In the genomic region with DNA sequence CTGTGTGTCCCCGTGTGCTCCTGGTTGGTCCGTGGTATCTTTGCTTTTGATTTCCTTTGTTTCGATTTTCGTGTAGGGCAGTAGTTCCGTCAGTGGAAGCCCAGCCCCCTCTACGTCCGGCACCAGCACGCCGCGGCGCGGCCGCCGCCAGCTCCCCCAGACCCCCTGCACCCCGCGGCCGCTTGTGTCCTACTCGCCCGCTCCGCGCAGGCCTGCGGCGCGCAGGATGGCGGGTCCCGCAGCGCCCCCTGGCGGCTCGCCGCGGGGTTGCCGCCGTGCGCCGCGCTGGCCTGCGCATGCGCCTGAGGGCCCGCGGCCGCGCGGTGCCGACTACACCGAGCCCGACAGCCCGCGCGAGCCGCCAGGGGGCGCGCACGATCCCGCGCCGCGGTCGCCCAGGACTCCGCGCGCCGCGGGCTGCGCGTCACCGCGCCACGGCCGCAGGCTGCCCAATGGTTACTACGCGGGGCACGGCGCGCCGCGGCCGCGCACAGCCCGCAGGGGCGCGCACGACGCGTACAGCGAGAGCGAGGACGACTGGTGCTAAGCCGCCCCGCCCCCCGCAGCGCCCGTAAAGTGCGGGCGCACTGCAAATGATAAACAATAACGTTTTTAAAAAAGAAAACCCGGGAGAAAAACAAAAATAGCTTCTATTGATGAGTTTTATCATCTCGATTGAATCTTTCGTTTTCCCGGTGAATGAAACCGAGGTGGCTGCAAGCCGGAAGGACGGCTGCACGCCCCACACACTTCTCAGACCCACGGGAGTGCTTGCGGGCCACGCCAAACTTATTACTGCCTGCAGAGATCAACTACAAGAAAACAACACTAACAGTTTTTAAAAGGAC, we compare ENCODE assay signal across 8 mouse cellular contexts. TPM values are rescaled to one million over a fixed set of nuclear protein-coding genes. Genes with fewer than 3 reads are reported as not detected.
DNase-seq lines count a peak whose midpoint lies in the region; ATAC-seq and TF ChIP-seq lines count a peak whose summit lies in the region.

No protein-coding gene starts in this region.

- no peak for TF ChIP-seq EP300 in heart, adult 2 months (IDR thresholded peaks at IDR 0.05; ENCODE audit: insufficient read depth, low read depth, low read length)

- H3K4me3 ChIP-seq in embryonic facial prominence, embryonic 13.5 days, result peak overlapping the region; percentile 54
- peak overlapping the region; percentile 85 for H3K4me3 ChIP-seq in heart, adult 2 months
- H3K4me3 ChIP-seq in limb, embryonic 12.5 days (replicated peaks), result peak overlapping the region; percentile 57
- peak overlapping the region; percentile 47 for H3K4me3 ChIP-seq in midbrain, embryonic 14.5 days (replicated peaks; ENCODE audit: low read depth, low read length)

- H3K4me2 ChIP-seq in embryonic facial prominence, embryonic 13.5 days, result peak overlapping the region; percentile 88
- H3K4me2 ChIP-seq in limb, embryonic 12.5 days, result peak overlapping the region; percentile 72
- H3K4me2 ChIP-seq in midbrain, embryonic 14.5 days (ENCODE audit: low read length), result peak overlapping the region; percentile 85

- intact Hi-C loops in heart, adult 2 months (cut with DNase I), result loop anchor here (1.0 to 2.0 kb wide), 4 partner anchors 21 to 171 kb away; no protein-coding TSS in a partner anchor

- H3K36me3 ChIP-seq in embryonic facial prominence, embryonic 13.5 days, result no peaks in the 10 kb centered on the region
- H3K36me3 ChIP-seq in heart, adult 2 months (ENCODE audit: control insufficient read depth, insufficient read depth, low read length), result no peaks in the 10 kb centered on the region
- no peaks in the 10 kb centered on the region for H3K36me3 ChIP-seq in limb, embryonic 12.5 days
- H3K36me3 ChIP-seq in midbrain, embryonic 14.5 days (ENCODE audit: control insufficient read depth, insufficient read depth, low read length), result peaks cover 5% of the 10 kb centered on the region

- peak overlapping the region; percentile 83 for H3K9ac ChIP-seq in embryonic facial prominence, embryonic 13.5 days
- H3K9ac ChIP-seq in heart, adult 2 months (ENCODE audit: low read depth, low read length), result peak overlapping the region; percentile 87
- peak overlapping the region; percentile 83 for H3K9ac ChIP-seq in limb, embryonic 12.5 days (replicated peaks)
- H3K9ac ChIP-seq in midbrain, embryonic 14.5 days (replicated peaks; ENCODE audit: low read length), result peak overlapping the region; percentile 74

- no peaks in the 10 kb centered on the region for H3K79me2 ChIP-seq in heart, adult 2 months (replicated peaks; ENCODE audit: control insufficient read depth, insufficient read depth, low read length)

- H3K27me3 ChIP-seq in embryonic facial prominence, embryonic 13.5 days, result no peaks in the 10 kb centered on the region
- no peaks in the 10 kb centered on the region for H3K27me3 ChIP-seq in heart, adult 2 months (ENCODE audit: control insufficient read depth, insufficient read depth, low read length)
- H3K27me3 ChIP-seq in limb, embryonic 12.5 days, result no peaks in the 10 kb centered on the region
- no peaks in the 10 kb centered on the region for H3K27me3 ChIP-seq in midbrain, embryonic 14.5 days (ENCODE audit: control insufficient read depth, insufficient read depth, low read length)

- no peaks in the 10 kb centered on the region for H3K9me3 ChIP-seq in embryonic facial prominence, embryonic 13.5 days
- no peaks in the 10 kb centered on the region for H3K9me3 ChIP-seq in limb, embryonic 12.5 days
- no peaks in the 10 kb centered on the region for H3K9me3 ChIP-seq in midbrain, embryonic 14.5 days (ENCODE audit: control insufficient read depth, low read length)

- TF ChIP-seq CTCF in heart, adult 2 months (IDR thresholded peaks at IDR 0.05), result peak; percentile 65

- ATAC-seq in embryonic facial prominence, embryonic 13.5 days (ENCODE audit: insufficient number of reproducible peaks, insufficient read depth, low FRiP score, low TSS enrichment, low read depth), result peak; percentile 91
- peak; percentile 92 for ATAC-seq in limb, embryonic 12.5 days (ENCODE audit: insufficient number of reproducible peaks, insufficient read depth, low FRiP score, low TSS enrichment, low read depth)
- ATAC-seq in midbrain, embryonic 14.5 days (ENCODE audit: low FRiP score, low TSS enrichment), result peak; percentile 91

- H3K27ac ChIP-seq in embryonic facial prominence, embryonic 13.5 days, result peak overlapping the region; percentile 91
- peak overlapping the region; percentile 91 for H3K27ac ChIP-seq in heart, adult 2 months
- peak overlapping the region; percentile 99 for H3K27ac ChIP-seq in limb, embryonic 12.5 days
- peak overlapping the region; percentile 88 for H3K27ac ChIP-seq in midbrain, embryonic 14.5 days (replicated peaks; ENCODE audit: low read depth, low read length)

- DNase-seq in 3134 (ENCODE audit: extremely low read depth, insufficient read length, low spot score), result peak; percentile 93
- DNase-seq in adrenal gland, postnatal 36 days, result peak; percentile 93 to 97
- peak; percentile 98 to 99 for DNase-seq in heart, adult 2 months
- DNase-seq in kidney, adult 8-10 months, result peak; percentile 93
- DNase-seq in midbrain, embryonic 14.5 days, result peak; percentile 99
- DNase-seq in spleen, adult 12 weeks (ENCODE audit: low spot score), result peak; percentile 96

- H3K4me1 ChIP-seq in embryonic facial prominence, embryonic 13.5 days, result peaks cover 30% of the 10 kb centered on the region
- H3K4me1 ChIP-seq in heart, adult 2 months (ENCODE audit: control insufficient read depth, insufficient read depth, low read length), result peaks cover 3% of the 10 kb centered on the region
- peaks cover 49% of the 10 kb centered on the region for H3K4me1 ChIP-seq in limb, embryonic 12.5 days (replicated peaks)
- H3K4me1 ChIP-seq in midbrain, embryonic 14.5 days (ENCODE audit: control insufficient read depth, insufficient read depth, low read length), result peaks cover 23% of the 10 kb centered on the region

- WGBS in embryonic facial prominence, embryonic 13.5 days, result under 1% methylated on average over 87 of the region's 106 CpGs
- under 1% methylated on average over 106 of the region's 106 CpGs for WGBS in heart, adult 2 months
- WGBS in limb, embryonic 12.5 days, result under 1% methylated on average over 102 of the region's 106 CpGs
- under 1% methylated on average over 104 of the region's 106 CpGs for WGBS in midbrain, embryonic 14.5 days

- TF ChIP-seq POLR2A in heart, adult 2 months (IDR thresholded peaks at IDR 0.05; ENCODE audit: insufficient read depth, low read depth, low read length), result peak; percentile 60; the same call in 1 of the 2 replicates

RNA-seq across cellular contexts. Expression of gene Ier2, which starts 23.3 kb away (rescaled TPM):
- total RNA-seq in adrenal gland, postnatal 36 days (2021), result 10 to 100 TPM; 33.9 to 37.4 TPM
- polyA plus RNA-seq in embryonic facial prominence, embryonic 13.5 days (2015; fragmentation: Nextera tagmentation; extraction: Ambion mirVana), result 64.3 and 67.6 TPM in 2 replicates
- total RNA-seq in heart, adult 2 months (2021), result 10 to 100 TPM; 11.8 to 13.0 TPM
- 6.8 and 8.1 TPM in 2 replicates for polyA plus RNA-seq in heart, adult 2 months (2012; rRNA removed)
- polyA plus RNA-seq in limb, embryonic 12.5 days (2016; fragmentation: Nextera tagmentation; extraction: Ambion mirVana), result 134 and 144 TPM in 2 replicates
- polyA plus RNA-seq in midbrain, embryonic 14.5 days (2014; fragmentation: Nextera tagmentation; extraction: Ambion mirVana), result 15.5 and 16.0 TPM in 2 replicates

RNA-seq across cellular contexts. Expression of gene Trmt1, which starts 46.7 kb away (rescaled TPM):
- total RNA-seq in adrenal gland, postnatal 36 days (2021), result 10 to 100 TPM; 63.8 to 83.7 TPM
- polyA plus RNA-seq in embryonic facial prominence, embryonic 13.5 days (2015; fragmentation: Nextera tagmentation; extraction: Ambion mirVana), result 71.3 and 78.6 TPM in 2 replicates
- 10 to 100 TPM; 32.0 to 37.4 TPM for total RNA-seq in heart, adult 2 months (2021)
- 39.9 and 50.8 TPM in 2 replicates for polyA plus RNA-seq in heart, adult 2 months (2012; rRNA removed)
- polyA plus RNA-seq in limb, embryonic 12.5 days (2016; fragmentation: Nextera tagmentation; extraction: Ambion mirVana), result 63.4 and 66.9 TPM in 2 replicates
- 56.9 and 59.6 TPM in 2 replicates for polyA plus RNA-seq in midbrain, embryonic 14.5 days (2014; fragmentation: Nextera tagmentation; extraction: Ambion mirVana)

RNA-seq across cellular contexts. Expression of gene Nacc1, which starts 48.3 kb away (rescaled TPM):
- 10 to 100 TPM; 73.9 to 80.0 TPM for total RNA-seq in adrenal gland, postnatal 36 days (2021)
- polyA plus RNA-seq in embryonic facial prominence, embryonic 13.5 days (2015; fragmentation: Nextera tagmentation; extraction: Ambion mirVana), result 16.3 and 16.6 TPM in 2 replicates
- total RNA-seq in heart, adult 2 months (2021), result 10 to 100 TPM; 30.5 to 31.0 TPM
- polyA plus RNA-seq in heart, adult 2 months (2012; rRNA removed), result 45.3 and 50.5 TPM in 2 replicates
- 16.9 and 21.4 TPM in 2 replicates for polyA plus RNA-seq in limb, embryonic 12.5 days (2016; fragmentation: Nextera tagmentation; extraction: Ambion mirVana)
- 19.1 and 20.2 TPM in 2 replicates for polyA plus RNA-seq in midbrain, embryonic 14.5 days (2014; fragmentation: Nextera tagmentation; extraction: Ambion mirVana)

Comparison
In these comparisons a context has a peak if more than half of its experiments do, and no peak if none do; other contexts are left out.
1. Peak in every context shown above with its lines: DNase-seq, ATAC-seq, H3K4me3 ChIP-seq and H3K27ac ChIP-seq.